Mouse (Mus musculus): ENCODE measurements around the gene Lrit3. TPM values are rescaled to one million over a fixed set of nuclear protein-coding genes. Genes with fewer than 3 reads are reported as not detected.

The Lrit3 gene
- polyA plus RNA-seq, 1 experiment: not detected

DNA sequence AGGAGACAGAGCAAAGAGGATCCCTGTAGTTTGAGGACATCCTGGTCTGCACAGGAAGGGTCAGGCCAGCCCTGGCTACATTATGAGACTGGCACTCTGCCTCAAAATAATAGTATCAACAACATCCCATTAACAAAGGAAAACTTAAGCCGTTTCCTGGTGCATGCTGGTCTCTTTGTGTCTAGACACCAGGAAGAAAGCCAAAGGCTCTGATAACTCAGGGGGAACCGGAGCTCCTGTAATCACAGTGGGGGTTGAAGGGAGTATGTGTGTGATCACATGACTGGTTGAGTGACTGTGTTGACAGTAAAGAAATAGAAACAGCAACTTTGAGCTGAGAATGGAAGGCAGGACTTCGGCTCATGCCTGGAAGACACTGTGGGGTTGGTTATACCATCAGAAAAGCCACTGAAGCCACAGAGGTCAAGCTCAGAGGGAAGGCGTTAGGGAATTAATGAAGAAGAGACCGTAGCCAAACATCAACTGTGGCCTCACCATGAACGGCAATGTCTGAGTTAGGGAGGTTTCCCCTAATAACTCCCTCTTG, 31.6 kb upstream of the Lrit3 start, which contains the start of gene Cfi:
TSS of gene Cfi (plus strand) at position 497 of the 547 bp plus-strand sequence.
- no peak within 1 kb of the TSS for H3K9ac ChIP-seq (ENCODE audit: low read depth, poor library complexity, severe bottlenecking)
- H3K27me3 ChIP-seq (ENCODE audit: control insufficient read depth, insufficient read depth, low read length, poor library complexity, severe bottlenecking): no peaks in the 10 kb centered on the region
- TF ChIP-seq CTCF (IDR thresholded peaks at IDR 0.05; ENCODE audit: low read depth, low read length): no peak
- TF ChIP-seq POLR2A (IDR thresholded peaks at IDR 0.05; ENCODE audit: insufficient read depth, low read length): no peak
- TF ChIP-seq EP300 (IDR thresholded peaks at IDR 0.05; ENCODE audit: insufficient read depth, low read depth, low read length): no peak
- H3K36me3 ChIP-seq (ENCODE audit: control insufficient read depth, insufficient read depth, low read length, poor library complexity, severe bottlenecking): no peaks in the 10 kb centered on the region
- no peaks in the 10 kb centered on the region for H3K9me3 ChIP-seq (replicated peaks; ENCODE audit: control insufficient read depth, insufficient read depth, low read length, poor library complexity, severe bottlenecking)
- H3K4me1 ChIP-seq (ENCODE audit: control insufficient read depth, insufficient read depth, low read length): no peaks in the 10 kb centered on the region
- no peak within 1 kb of the TSS for H3K4me3 ChIP-seq (ENCODE audit: low read depth, low read length)
- H3K27ac ChIP-seq (ENCODE audit: insufficient read depth, low read length): no peak within 1 kb of the TSS

GRCm38 (mm10) chr3:129831035-129831568, 27.3 kb upstream of the Lrit3 start, which contains the start of gene Gar1:
Gene Gar1, minus strand, starts transcription at chr3:129831396.
- Histone ChIP-seq H3K27me3 (ENCODE audit: control insufficient read depth, insufficient read depth, low read length, poor library complexity, severe bottlenecking) (no peaks in the 10 kb centered on the region), H3K36me3 (ENCODE audit: control insufficient read depth, insufficient read depth, low read length, poor library complexity, severe bottlenecking) (peaks cover 26% of the 10 kb centered on the region), H3K27ac (ENCODE audit: insufficient read depth, low read length) (no peak within 1 kb of the TSS), H3K9ac (ENCODE audit: low read depth, poor library complexity, severe bottlenecking) (peak within 1 kb of the TSS; percentile 93), H3K4me3 (ENCODE audit: low read depth, low read length) (peak within 1 kb of the TSS; percentile 78), H3K9me3 (replicated peaks; ENCODE audit: control insufficient read depth, insufficient read depth, low read length, poor library complexity, severe bottlenecking) (no peaks in the 10 kb centered on the region), H3K4me1 (ENCODE audit: control insufficient read depth, insufficient read depth, low read length) (no peaks in the 10 kb centered on the region)
- TF ChIP-seq POLR2A (IDR thresholded peaks at IDR 0.05; ENCODE audit: insufficient read depth, low read length) (no peak), EP300 (IDR thresholded peaks at IDR 0.05; ENCODE audit: insufficient read depth, low read depth, low read length) (0 out of 2 replicates have a peak, but pooled peaks have one; percentile 28)

GRCm38 (mm10) chr3:129830626-129831025, 26.8 kb upstream of the Lrit3 start:
- Histone ChIP-seq H3K4me1 (ENCODE audit: control insufficient read depth, insufficient read depth, low read length) (no peaks in the 10 kb centered on the region), H3K4me3 (ENCODE audit: low read depth, low read length) (peak overlapping the region; percentile 78), H3K36me3 (ENCODE audit: control insufficient read depth, insufficient read depth, low read length, poor library complexity, severe bottlenecking) (peaks cover 30% of the 10 kb centered on the region), H3K27ac (ENCODE audit: insufficient read depth, low read length) (no peak overlapping the region), H3K27me3 (ENCODE audit: control insufficient read depth, insufficient read depth, low read length, poor library complexity, severe bottlenecking) (no peaks in the 10 kb centered on the region), H3K9me3 (replicated peaks; ENCODE audit: control insufficient read depth, insufficient read depth, low read length, poor library complexity, severe bottlenecking) (no peaks in the 10 kb centered on the region), H3K9ac (ENCODE audit: low read depth, poor library complexity, severe bottlenecking) (peak overlapping the region; percentile 93)
- TF ChIP-seq EP300 (IDR thresholded peaks at IDR 0.05; ENCODE audit: insufficient read depth, low read depth, low read length) (no peak), CTCF (IDR thresholded peaks at IDR 0.05; ENCODE audit: low read depth, low read length) (no peak), POLR2A (IDR thresholded peaks at IDR 0.05; ENCODE audit: insufficient read depth, low read length) (no peak)

GRCm38 (mm10) chr3:129827691-129828090, 23.9 kb upstream of the Lrit3 start:
- peaks cover 49% of the 10 kb centered on the region for H3K36me3 ChIP-seq (ENCODE audit: control insufficient read depth, insufficient read depth, low read length, poor library complexity, severe bottlenecking)

GRCm38 (mm10) chr3:129826691-129827090, 22.9 kb upstream of the Lrit3 start:
- no peak overlapping the region for H3K27ac ChIP-seq (ENCODE audit: insufficient read depth, low read length)
- H3K4me1 ChIP-seq (ENCODE audit: control insufficient read depth, insufficient read depth, low read length): no peaks in the 10 kb centered on the region
- no peak for TF ChIP-seq POLR2A (IDR thresholded peaks at IDR 0.05; ENCODE audit: insufficient read depth, low read length)
- TF ChIP-seq EP300 (IDR thresholded peaks at IDR 0.05; ENCODE audit: insufficient read depth, low read depth, low read length): no peak
- no peak for TF ChIP-seq CTCF (IDR thresholded peaks at IDR 0.05; ENCODE audit: low read depth, low read length)
- H3K9me3 ChIP-seq (replicated peaks; ENCODE audit: control insufficient read depth, insufficient read depth, low read length, poor library complexity, severe bottlenecking): no peaks in the 10 kb centered on the region
- H3K4me3 ChIP-seq (ENCODE audit: low read depth, low read length): no peak overlapping the region
- no peak overlapping the region for H3K9ac ChIP-seq (ENCODE audit: low read depth, poor library complexity, severe bottlenecking)
- peaks cover 49% of the 10 kb centered on the region for H3K36me3 ChIP-seq (ENCODE audit: control insufficient read depth, insufficient read depth, low read length, poor library complexity, severe bottlenecking)
- H3K27me3 ChIP-seq (ENCODE audit: control insufficient read depth, insufficient read depth, low read length, poor library complexity, severe bottlenecking): no peaks in the 10 kb centered on the region

More at GRCm38 (mm10) chr3:129827691-129828090, 23.9 kb upstream of the Lrit3 start:
- H3K9me3 ChIP-seq (replicated peaks; ENCODE audit: control insufficient read depth, insufficient read depth, low read length, poor library complexity, severe bottlenecking): no peaks in the 10 kb centered on the region
- no peaks in the 10 kb centered on the region for H3K4me1 ChIP-seq (ENCODE audit: control insufficient read depth, insufficient read depth, low read length)
- TF ChIP-seq POLR2A (IDR thresholded peaks at IDR 0.05; ENCODE audit: insufficient read depth, low read length) (no peak), EP300 (IDR thresholded peaks at IDR 0.05; ENCODE audit: insufficient read depth, low read depth, low read length) (no peak), CTCF (IDR thresholded peaks at IDR 0.05; ENCODE audit: low read depth, low read length) (no peak)
- no peak overlapping the region for H3K27ac ChIP-seq (ENCODE audit: insufficient read depth, low read length)
- H3K4me3 ChIP-seq (ENCODE audit: low read depth, low read length): no peak overlapping the region
- no peaks in the 10 kb centered on the region for H3K27me3 ChIP-seq (ENCODE audit: control insufficient read depth, insufficient read depth, low read length, poor library complexity, severe bottlenecking)
- no peak overlapping the region for H3K9ac ChIP-seq (ENCODE audit: low read depth, poor library complexity, severe bottlenecking)

- Histone ChIP-seq H3K27me3 (ENCODE audit: control insufficient read depth, insufficient read depth, low read length, poor library complexity, severe bottlenecking) (no peaks in the 10 kb centered on the region), H3K9me3 (replicated peaks; ENCODE audit: control insufficient read depth, insufficient read depth, low read length, poor library complexity, severe bottlenecking) (no peaks in the 10 kb centered on the region), H3K27ac (ENCODE audit: insufficient read depth, low read length) (no peak overlapping the region), H3K9ac (ENCODE audit: low read depth, poor library complexity, severe bottlenecking) (no peak overlapping the region), H3K36me3 (ENCODE audit: control insufficient read depth, insufficient read depth, low read length, poor library complexity, severe bottlenecking) (peaks cover 49% of the 10 kb centered on the region), H3K4me1 (ENCODE audit: control insufficient read depth, insufficient read depth, low read length) (no peaks in the 10 kb centered on the region), H3K4me3 (ENCODE audit: low read depth, low read length) (no peak overlapping the region)
- TF ChIP-seq CTCF (IDR thresholded peaks at IDR 0.05; ENCODE audit: low read depth, low read length): no peak
- TF ChIP-seq EP300 (IDR thresholded peaks at IDR 0.05; ENCODE audit: insufficient read depth, low read depth, low read length): no peak
Measured at GRCm38 (mm10) chr3:129824891-129825290, 21.1 kb upstream of the Lrit3 start.
